Mouse (Mus musculus): ENCODE results near the gene Nisch. TPM values are rescaled to one million over a fixed set of nuclear protein-coding genes. Genes with fewer than 3 reads are reported as not detected.
A peak's percentile ranks its signal among the peaks of the same experiment; 100 is the strongest.

Nisch gene
- total RNA-seq (2022): 100 to 1,000 TPM; 432 to 530 (median 469) TPM

DNA sequence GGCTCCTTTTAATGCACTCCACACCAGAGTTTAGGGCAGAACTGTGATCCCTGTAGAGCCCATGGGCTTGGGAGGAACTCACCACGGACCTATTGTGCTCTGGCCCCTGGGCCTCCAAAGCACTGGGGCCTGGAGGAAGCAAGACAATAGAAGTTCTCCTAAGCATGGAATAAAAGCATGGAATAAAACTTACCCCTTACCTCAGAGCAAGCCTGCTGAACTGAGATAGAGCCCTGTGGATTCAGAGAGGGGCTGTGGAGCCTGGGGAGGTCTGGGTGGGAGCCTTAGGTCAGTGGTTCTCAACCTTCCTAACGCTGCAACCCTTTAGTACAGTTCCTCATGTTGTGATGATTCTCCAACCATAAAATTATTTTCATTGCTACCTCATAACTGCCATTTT is at the start of gene Nisch:
TSS of gene Nisch (minus strand) at position 101 of the 400 bp plus-strand sequence.
- no peak for DNase-seq (ENCODE audit: low spot score in 2 of 2)

DNA sequence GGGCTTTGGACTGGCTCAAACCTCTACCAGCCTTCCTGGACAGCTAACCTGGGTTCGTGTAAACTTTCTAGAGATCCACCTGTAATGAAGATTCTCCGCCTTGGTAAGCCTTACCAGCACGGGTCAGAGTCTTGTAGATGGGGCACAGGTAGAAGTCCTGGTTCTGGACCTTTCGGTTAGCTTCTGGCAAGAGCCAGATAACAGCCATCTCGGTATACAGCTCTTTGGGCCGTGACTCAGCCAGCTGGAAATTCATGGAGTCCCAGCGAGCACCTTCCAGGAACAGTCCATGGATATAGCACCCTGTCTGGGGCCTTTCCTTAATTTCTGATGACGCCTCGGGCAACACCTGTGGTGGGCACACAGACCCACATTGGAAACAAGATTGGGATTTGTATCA is 44.2 kb upstream of the Nisch start:
- no peak for DNase-seq (ENCODE audit: low spot score in 2 of 2)

GRCm38 (mm10) chr14:31260374-31260773 is 43.6 kb upstream of the Nisch start:
- no peak for DNase-seq (ENCODE audit: low spot score in 2 of 2)

DNA sequence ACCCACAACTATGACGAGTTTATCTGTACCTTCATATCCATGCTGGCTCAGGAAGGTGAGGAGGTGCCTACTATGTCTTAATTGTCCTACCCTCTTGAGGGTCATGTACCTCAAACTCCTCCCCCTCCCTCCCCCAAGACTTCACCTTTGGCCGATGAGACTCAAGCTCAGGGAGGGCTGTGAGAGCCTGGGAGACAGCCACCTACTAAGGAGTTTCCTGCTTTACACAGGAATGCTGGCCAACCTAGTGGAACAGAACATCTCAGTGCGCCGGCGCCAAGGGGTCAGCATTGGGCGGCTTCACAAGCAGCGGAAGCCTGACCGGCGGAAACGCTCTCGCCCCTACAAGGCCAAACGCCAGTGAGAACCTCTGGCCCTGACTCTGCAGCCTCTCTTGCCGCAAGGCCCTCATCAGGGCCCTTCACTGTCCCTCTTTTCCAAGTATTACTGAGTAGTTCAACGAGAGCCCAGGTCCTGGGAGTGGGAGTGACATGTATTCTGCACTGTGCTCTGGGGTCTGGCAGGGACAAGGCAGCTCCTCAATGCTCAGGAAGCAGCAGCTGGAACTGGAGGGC is 41.8 kb upstream of the Nisch start:
- no peak for DNase-seq (ENCODE audit: low spot score in 2 of 2)

GRCm38 (mm10) chr14:31252091-31252490 is 35.3 kb upstream of the Nisch start:
- DNase-seq (ENCODE audit: low spot score in 2 of 2): no peak

- no peak for DNase-seq (ENCODE audit: low spot score in 2 of 2)
Observed at GRCm38 (mm10) chr14:31251626-31252025, 34.9 kb upstream of the Nisch start.

GRCm38 (mm10) chr14:31251084-31251604 is 34.4 kb upstream of the Nisch start, which contains the start of the genes Phf7 and Bap1:
Gene Phf7 (minus strand): TSS chr14:31251317.
Gene Bap1 (plus strand): TSS chr14:31251450.
- peak; percentile 92 to 94 for DNase-seq (ENCODE audit: low spot score in 2 of 2)

DNA sequence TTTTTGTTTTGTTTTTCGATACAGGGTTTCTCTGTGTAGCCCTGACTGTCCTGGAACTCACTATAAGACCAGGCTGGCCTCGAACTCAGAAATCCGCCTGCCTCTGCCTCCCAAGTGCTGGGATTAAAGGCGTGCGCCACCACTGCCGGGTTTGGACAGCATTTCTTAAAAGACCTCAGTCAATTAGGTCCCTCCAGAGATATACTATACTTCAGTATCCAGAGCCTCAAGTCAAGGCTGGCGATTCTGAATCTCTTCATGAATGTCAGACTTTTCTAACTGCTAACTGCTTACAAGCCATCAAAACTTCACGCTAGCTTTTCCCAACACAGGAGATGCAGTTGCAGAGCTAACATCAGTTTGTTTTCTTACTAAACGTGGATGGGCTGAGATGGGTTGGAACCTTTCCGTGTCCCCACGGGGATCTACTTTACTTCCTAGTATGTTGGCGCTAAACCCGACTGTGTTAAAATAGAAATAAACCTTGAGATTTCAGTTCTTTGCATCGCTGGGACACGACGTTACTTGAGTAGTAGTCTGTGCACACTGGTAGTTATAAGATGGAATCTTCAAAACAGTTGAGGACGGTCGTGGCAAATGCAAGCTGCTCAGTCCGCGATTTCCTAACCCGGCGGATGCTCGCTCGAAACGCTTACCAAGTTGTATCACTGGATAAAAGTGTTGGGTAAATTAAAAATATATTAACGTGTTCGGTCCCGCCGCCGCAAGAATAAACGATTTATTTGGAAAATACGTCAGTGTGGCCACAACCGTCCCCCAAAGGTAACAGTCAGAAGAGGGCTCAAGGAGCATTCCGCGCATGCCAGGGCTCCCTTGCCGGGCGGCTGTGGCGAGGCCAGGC is 33.7 kb upstream of the Nisch start:
- no peak for DNase-seq (ENCODE audit: low spot score in 2 of 2)

DNA sequence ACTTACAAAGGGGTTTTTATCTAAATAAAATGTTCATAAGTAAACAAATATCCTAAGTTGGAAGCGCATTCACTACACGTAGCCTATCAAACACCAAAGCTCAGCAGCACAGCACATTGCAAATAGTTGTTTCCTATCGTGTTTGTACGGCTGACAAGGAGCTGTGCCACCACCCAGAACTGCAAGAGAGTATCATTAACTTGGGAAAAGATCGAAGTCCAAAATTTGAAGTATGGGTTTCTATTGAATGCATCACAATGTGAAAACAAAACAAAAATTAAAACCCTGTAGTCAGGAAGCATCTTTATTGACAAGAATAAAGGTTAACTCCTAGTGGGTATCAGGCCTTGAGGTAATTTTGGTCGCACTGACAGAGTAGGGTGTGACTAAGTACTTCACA is 31.6 kb upstream of the Nisch start:
- DNase-seq (ENCODE audit: low spot score in 2 of 2): no peak

- no peak for DNase-seq (ENCODE audit: low spot score in 2 of 2)
Observed at GRCm38 (mm10) chr14:31245946-31246345, 29.2 kb upstream of the Nisch start.

DNA sequence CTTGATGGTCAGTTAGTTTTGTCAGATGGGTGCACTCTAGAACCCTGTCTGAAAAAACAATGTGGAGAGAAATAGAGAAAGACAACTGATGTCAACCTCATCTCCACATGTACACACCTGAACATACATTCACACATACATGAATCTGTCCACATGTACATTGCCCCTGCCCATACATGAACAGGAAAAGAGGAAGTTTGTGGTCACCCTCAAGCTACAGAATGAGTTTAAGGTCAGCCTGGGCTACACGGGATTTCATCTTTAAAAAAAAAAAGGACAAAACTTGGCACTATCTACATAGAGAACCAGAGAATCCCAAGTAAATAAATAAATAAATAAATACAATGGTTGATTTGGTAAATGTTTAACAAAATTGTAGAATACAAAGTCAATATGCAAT is 28.0 kb upstream of the Nisch start:
- no peak for DNase-seq (ENCODE audit: low spot score in 2 of 2)

- no peak for DNase-seq (ENCODE audit: low spot score in 2 of 2)
Observed at GRCm38 (mm10) chr14:31240528-31240927, 23.8 kb upstream of the Nisch start.

DNA sequence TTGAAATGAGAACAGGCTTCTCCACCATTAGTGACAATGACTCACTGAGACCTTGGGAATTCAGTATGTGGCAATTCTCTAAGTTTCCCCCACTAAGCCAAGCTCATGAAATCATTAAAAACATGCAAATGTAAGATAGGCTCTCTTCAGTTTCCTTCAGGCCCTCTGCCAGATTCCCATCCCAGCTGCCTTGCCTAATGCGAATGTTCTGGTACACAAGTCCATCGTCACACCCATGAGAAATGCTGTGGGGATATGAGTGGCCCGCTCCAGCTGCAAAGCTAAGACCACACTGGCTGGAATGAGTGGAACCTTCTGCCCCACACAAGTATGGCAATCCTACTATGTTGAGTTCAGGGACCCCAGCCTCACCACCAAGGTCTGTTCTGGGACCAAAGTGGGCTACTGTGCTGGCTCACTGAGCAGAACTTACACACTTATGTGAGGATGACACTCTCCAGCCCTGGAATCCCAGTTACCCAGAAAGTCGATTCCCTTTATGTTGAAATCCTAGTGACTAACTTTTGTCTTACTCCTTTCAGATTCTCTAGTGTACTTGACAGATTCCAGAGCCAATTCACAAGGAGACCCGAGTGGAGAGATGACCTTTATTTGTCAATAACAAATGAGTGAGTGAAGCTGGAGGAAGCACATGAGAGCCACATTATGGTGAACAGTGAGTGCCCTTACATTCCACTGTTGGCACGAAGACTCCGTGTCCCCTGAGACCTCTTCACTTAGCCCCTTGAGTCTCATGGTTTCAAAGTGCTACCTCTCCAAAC is 20.5 kb upstream of the Nisch start:
- DNase-seq (ENCODE audit: low spot score in 2 of 2): no peak

GRCm38 (mm10) chr14:31233996-31234591 is 17.3 kb upstream of the Nisch start:
- DNase-seq (ENCODE audit: low spot score in 2 of 2): peak; percentile 48 to 85

- no peak for DNase-seq (ENCODE audit: low spot score in 2 of 2)
Observed at GRCm38 (mm10) chr14:31233070-31233995, 16.6 kb upstream of the Nisch start.

- no peak for DNase-seq (ENCODE audit: low spot score in 2 of 2)
Observed at GRCm38 (mm10) chr14:31232404-31233069, 15.8 kb upstream of the Nisch start.

DNA sequence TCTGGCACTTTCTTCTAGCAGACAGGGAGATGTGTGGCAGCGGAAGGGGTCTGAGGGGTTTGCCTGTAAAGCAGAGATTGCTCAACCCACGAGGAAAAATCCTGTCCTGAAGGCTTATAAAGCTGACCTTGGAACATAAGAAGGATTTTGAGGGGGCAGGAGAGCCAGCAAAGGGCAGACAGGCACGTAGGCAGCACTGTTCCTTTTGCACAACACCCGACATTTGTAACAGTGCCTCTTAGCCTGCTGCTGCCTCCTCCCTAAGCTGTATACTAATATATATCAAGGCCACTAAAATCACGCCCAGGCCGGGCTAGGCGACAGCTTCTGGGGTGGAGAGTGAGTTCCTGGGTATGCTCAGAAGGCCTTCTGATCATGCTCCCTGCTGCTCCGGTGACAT is 13.7 kb upstream of the Nisch start:
- DNase-seq (ENCODE audit: low spot score in 2 of 2): no peak

GRCm38 (mm10) chr14:31228234-31228633 is 11.5 kb upstream of the Nisch start:
- DNase-seq (ENCODE audit: low spot score in 2 of 2): no peak

- peak; percentile 48 to 53 for DNase-seq (ENCODE audit: low spot score in 2 of 2)
Observed at GRCm38 (mm10) chr14:31226978-31227377, 10.2 kb upstream of the Nisch start.

- DNase-seq (ENCODE audit: low spot score in 2 of 2): no peak
Observed at GRCm38 (mm10) chr14:31217666-31218065, 920 bp upstream of the Nisch start, which contains the start of gene Sema3g. Gene Sema3g (plus strand): TSS chr14:31217860.
